Mouse (Mus musculus) ovary, postnatal 36 days (tissue): ENCODE data around the gene Cabp4.
A peak's percentile ranks its signal among the peaks of the same experiment; 100 is the strongest.

ENCODE experiments used
- DNase-seq: peaks from one replicate; pipeline ENCODE4 v3.0.0; 2022; ENCODE audit warnings: low spot score, mixed read lengths

Cabp4 gene

GRCm38 (mm10) chr19:4101466-4101865 is 42.4 kb downstream of the Cabp4 start:
- no peak for DNase-seq

- peak; percentile 67 for DNase-seq
Observed at GRCm38 (mm10) chr19:4100718-4101261, 43.0 kb downstream of the Cabp4 start.

- DNase-seq: peak; percentile 82
Observed at GRCm38 (mm10) chr19:4099837-4100717, 43.8 kb downstream of the Cabp4 start, which contains the start of gene Pitpnm1. Gene Pitpnm1 (plus strand): TSS chr19:4099998.

GRCm38 (mm10) chr19:4099056-4099455 is 44.8 kb downstream of the Cabp4 start:
- DNase-seq: peak; percentile 90

GRCm38 (mm10) chr19:4098426-4098825 is 45.4 kb downstream of the Cabp4 start:
- DNase-seq: no peak

- no peak for DNase-seq
Observed at GRCm38 (mm10) chr19:4097441-4097825, 46.4 kb downstream of the Cabp4 start.

- DNase-seq: peak; percentile 100
Observed at GRCm38 (mm10) chr19:4096642-4097440, 47.0 kb downstream of the Cabp4 start, which contains the start of gene Cdk2ap2. Gene Cdk2ap2 (plus strand): TSS chr19:4097182.

GRCm38 (mm10) chr19:4095802-4096201 is 48.0 kb downstream of the Cabp4 start:
- no peak for DNase-seq

- no peak for DNase-seq
Observed at GRCm38 (mm10) chr19:4094774-4095303, 49.0 kb downstream of the Cabp4 start.

GRCm38 (mm10) chr19:4094348-4094747 is 49.5 kb downstream of the Cabp4 start:
- DNase-seq: no peak

- DNase-seq: no peak
Observed at GRCm38 (mm10) chr19:4093772-4094171, 50.1 kb downstream of the Cabp4 start.

GRCm38 (mm10) chr19:4092750-4093149 is 51.1 kb downstream of the Cabp4 start:
- no peak for DNase-seq

GRCm38 (mm10) chr19:4091383-4091782 is 52.5 kb downstream of the Cabp4 start:
- no peak for DNase-seq

- no peak for DNase-seq
Observed at GRCm38 (mm10) chr19:4090446-4090845, 53.4 kb downstream of the Cabp4 start.

- no peak for DNase-seq
Observed at GRCm38 (mm10) chr19:4089128-4089527, 54.7 kb downstream of the Cabp4 start.

GRCm38 (mm10) chr19:4088146-4088545 is 55.7 kb downstream of the Cabp4 start:
- no peak for DNase-seq

- no peak for DNase-seq
Observed at GRCm38 (mm10) chr19:4087090-4087489, 56.7 kb downstream of the Cabp4 start.

- no peak for DNase-seq
Observed at GRCm38 (mm10) chr19:4086156-4086555, 57.7 kb downstream of the Cabp4 start.
